Mouse (Mus musculus): ENCODE results near the gene Ift52.

GRCm38 (mm10) chr2:163052826-163053225, 35.7 kb downstream of the Ift52 start:
- no peak for TF ChIP-seq EP300 (IDR thresholded peaks at IDR 0.05; ENCODE audit: insufficient read depth, low read depth, low read length)
- no peak for TF ChIP-seq CTCF (IDR thresholded peaks at IDR 0.05; ENCODE audit: low read depth, low read length)
- TF ChIP-seq POLR2A (IDR thresholded peaks at IDR 0.05; ENCODE audit: insufficient read depth, low read length): no peak

Data from ES-Bruce4 (cell line).